Mouse (Mus musculus): Measurements from ENCODE around the gene Kazald1. TPM values are rescaled to one million over a fixed set of nuclear protein-coding genes. Genes with fewer than 3 reads are reported as not detected.

Gene Kazald1
- polyA plus RNA-seq (2014; fragmentation: Illumina TruSeq; extraction: RNeasy Lipid Tissue Mini Kit (QIAGEN cat#74804); ENCODE audit: low read depth, low replicate concordance) = not detected

DNA sequence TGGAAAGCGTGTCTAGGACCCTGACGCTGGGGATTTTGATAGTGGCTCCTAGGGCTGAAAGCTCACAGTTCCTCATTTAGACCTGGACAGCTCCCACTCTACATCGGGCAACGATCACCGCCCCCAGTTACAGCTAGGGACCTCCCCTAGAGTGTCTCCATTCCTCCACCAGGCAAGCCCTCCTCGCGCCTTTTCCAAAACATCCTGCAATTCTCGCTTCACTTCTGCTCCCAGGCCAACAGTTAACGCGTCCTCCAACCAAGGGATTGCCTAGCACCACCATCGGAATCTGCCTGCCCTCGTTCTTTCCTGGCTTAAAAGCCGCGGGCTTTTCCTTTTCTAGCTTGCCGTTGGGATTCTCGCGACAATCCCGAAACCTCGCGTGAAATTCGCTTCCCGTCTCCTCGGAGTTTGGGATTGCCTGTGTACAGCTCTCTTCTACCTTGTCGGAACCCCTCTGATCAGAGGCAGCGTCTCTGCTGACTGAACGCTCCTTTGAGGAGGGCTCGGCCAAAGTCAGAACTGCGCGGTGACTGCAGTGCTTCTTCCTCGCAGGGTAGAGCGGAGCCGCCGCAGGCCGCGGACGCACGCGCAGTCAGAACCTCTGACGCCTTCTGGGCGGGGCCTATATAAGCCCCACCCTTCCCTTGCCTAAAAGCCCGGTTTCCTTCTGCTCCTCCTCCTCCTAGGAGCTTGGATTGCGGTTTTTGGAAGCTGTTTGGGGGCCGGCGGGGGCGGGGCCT, at the start of gene Kazald1:
Gene Kazald1 (plus strand): TSS at position 662 of the 743 bp plus-strand sequence.

DNA sequence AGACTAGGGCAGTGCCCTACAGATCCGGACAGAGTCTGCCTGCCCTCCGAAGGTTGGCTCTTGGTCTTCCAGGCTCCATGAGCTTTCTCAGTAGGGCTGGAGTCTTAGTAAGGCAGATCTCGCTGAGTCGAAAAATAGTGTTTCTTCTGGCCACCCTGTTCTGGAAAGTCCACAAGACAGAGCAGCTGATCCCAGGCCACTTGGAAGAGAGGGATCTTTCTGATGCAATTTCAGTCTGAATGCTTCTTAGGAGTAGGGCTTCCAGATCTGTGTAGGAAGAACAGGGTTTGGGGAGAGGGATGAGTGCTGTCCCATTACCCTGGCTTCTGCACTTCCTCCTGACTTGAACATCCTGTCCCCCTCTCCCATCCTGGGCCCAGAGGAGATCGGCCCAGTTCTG, 29.4 kb upstream of the Kazald1 start, which contains the start of gene Pdzd7:
Gene Pdzd7 (minus strand): TSS at position 67 of the 400 bp plus-strand sequence.

DNA sequence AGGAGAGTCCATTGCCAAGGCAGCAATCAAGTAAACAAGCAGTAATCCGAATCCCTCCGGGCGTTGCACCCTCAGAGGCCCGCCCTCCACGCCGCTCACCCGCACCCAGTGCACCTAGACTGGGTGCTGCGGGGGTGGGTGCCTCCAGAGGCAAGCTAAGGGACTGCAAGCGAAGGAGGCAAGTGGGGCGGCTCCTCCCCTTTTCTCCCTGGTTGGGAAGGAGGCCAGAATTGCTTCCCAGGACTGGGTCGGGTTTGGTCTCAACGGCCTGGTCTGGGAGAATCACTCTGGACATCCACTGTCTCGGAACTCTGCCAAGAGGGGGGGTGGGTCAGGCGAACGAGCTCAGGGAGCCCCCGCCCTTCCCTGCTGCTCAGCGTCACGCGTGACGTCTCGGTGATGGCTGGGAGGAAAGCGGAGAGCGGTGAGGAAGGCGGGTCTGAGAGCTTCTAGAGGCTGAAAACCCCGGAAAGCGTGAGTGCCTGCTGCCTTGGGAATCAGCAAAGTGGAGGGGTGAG, 27.6 kb upstream of the Kazald1 start, which contains the start of gene Sfxn3:
Gene Sfxn3 (plus strand): TSS at position 87 of the 518 bp plus-strand sequence.

Other genes with a start within 250 kb of the Kazald1 start
- gene Slf2, start 144.1 kb upstream of the Kazald1 start, polyA plus RNA-seq (2014; fragmentation: Illumina TruSeq; extraction: RNeasy Lipid Tissue Mini Kit (QIAGEN cat#74804); ENCODE audit: low read depth, low replicate concordance) = 31.0 TPM
- gene Sema4g, start 86.1 kb upstream of the Kazald1 start, polyA plus RNA-seq (2014; fragmentation: Illumina TruSeq; extraction: RNeasy Lipid Tissue Mini Kit (QIAGEN cat#74804); ENCODE audit: low read depth, low replicate concordance) = 3.1 TPM
- gene Twnk, start 69.6 kb upstream of the Kazald1 start, polyA plus RNA-seq (2014; fragmentation: Illumina TruSeq; extraction: RNeasy Lipid Tissue Mini Kit (QIAGEN cat#74804); ENCODE audit: low read depth, low replicate concordance) = 5.6 TPM
- 12.8 TPM for gene Mrpl43, start 68.8 kb upstream of the Kazald1 start, polyA plus RNA-seq (2014; fragmentation: Illumina TruSeq; extraction: RNeasy Lipid Tissue Mini Kit (QIAGEN cat#74804); ENCODE audit: low read depth, low replicate concordance)
- 4.9 TPM for gene Lzts2, start 60.8 kb upstream of the Kazald1 start, polyA plus RNA-seq (2014; fragmentation: Illumina TruSeq; extraction: RNeasy Lipid Tissue Mini Kit (QIAGEN cat#74804); ENCODE audit: low read depth, low replicate concordance)
- gene Pdzd7, start 29.5 kb upstream of the Kazald1 start, polyA plus RNA-seq (2014; fragmentation: Illumina TruSeq; extraction: RNeasy Lipid Tissue Mini Kit (QIAGEN cat#74804); ENCODE audit: low read depth, low replicate concordance) = not detected
- 11.8 TPM for gene Sfxn3, start 27.7 kb upstream of the Kazald1 start, polyA plus RNA-seq (2014; fragmentation: Illumina TruSeq; extraction: RNeasy Lipid Tissue Mini Kit (QIAGEN cat#74804); ENCODE audit: low read depth, low replicate concordance)
- gene Tlx1, start 75.4 kb downstream of the Kazald1 start, polyA plus RNA-seq (2014; fragmentation: Illumina TruSeq; extraction: RNeasy Lipid Tissue Mini Kit (QIAGEN cat#74804); ENCODE audit: low read depth, low replicate concordance) = not detected
- not detected for gene Lbx1, start 160.6 kb downstream of the Kazald1 start, polyA plus RNA-seq (2014; fragmentation: Illumina TruSeq; extraction: RNeasy Lipid Tissue Mini Kit (QIAGEN cat#74804); ENCODE audit: low read depth, low replicate concordance)

Data from kidney, adult 10 weeks (tissue).